Mouse (Mus musculus) lung, postnatal 10 days (tissue): Measurements from ENCODE around the gene Hfe2.
A peak's percentile ranks its signal among the peaks of the same experiment; 100 is the strongest.

ENCODE experiments used
- DNase-seq: peaks from one replicate; pipeline ENCODE4 v3.0.0; 2021

Hfe2 gene

DNA sequence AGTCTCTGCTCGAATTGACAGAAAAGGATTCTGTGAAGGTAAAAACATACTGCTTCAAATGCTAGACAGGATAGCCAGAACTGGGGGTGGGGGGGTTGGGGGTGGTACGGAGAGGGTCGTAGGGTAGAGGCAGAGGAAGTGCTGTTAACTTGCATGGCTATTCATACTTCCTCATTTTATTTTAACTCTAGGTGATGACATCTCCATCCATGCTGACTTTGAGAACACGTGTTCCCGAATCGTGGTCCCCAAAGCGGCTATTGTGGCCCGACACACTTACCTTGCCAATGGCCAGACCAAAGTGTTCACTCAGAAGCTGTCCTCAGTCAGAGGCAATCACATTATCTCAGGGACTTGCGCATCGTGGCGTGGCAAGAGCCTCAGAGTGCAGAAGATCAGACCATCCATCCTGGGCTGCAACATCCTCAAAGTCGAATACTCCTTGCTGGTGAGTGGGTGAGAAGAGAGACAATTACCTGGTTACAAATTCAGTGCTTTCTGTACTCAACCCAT, 34.5 kb downstream of the Hfe2 start:
- no peak for DNase-seq

DNA sequence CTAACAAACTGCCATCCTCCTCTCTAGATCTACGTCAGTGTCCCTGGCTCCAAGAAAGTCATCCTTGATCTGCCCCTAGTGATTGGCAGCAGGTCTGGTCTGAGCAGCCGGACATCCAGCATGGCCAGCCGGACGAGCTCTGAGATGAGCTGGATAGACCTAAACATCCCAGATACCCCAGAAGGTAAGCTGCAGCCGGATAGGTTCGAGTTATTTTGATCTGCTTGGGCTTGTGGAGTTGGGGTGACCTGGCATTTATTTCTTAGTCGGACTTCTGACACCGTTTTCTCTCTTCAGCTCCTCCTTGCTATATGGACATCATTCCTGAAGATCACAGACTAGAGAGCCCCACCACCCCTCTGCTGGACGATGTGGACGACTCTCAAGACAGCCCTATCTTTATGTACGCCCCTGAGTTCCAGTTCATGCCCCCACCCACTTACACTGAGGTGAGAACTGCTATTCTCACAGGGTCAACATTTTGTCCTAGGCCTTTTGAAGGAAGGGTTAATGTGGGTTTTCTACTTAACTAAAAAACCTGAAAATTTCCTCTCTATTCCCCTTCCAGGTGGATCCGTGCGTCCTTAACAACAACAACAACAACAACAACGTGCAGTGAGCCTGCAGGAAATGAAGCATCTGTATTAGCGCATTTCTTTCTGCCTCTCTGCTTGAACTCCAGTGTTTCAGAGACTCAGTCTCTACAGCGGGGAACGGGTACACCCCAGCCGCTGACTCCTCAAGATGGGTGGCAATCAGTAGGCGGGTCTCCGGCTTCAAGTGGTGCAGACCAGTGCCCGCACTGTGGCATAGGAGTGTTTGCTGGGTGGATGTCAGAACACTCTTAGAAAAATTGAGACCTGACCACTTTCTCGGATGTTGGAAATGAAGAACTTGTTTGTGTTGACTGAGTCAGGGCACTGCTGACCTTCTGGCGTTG, 35.2 kb downstream of the Hfe2 start:
- no peak for DNase-seq

DNA sequence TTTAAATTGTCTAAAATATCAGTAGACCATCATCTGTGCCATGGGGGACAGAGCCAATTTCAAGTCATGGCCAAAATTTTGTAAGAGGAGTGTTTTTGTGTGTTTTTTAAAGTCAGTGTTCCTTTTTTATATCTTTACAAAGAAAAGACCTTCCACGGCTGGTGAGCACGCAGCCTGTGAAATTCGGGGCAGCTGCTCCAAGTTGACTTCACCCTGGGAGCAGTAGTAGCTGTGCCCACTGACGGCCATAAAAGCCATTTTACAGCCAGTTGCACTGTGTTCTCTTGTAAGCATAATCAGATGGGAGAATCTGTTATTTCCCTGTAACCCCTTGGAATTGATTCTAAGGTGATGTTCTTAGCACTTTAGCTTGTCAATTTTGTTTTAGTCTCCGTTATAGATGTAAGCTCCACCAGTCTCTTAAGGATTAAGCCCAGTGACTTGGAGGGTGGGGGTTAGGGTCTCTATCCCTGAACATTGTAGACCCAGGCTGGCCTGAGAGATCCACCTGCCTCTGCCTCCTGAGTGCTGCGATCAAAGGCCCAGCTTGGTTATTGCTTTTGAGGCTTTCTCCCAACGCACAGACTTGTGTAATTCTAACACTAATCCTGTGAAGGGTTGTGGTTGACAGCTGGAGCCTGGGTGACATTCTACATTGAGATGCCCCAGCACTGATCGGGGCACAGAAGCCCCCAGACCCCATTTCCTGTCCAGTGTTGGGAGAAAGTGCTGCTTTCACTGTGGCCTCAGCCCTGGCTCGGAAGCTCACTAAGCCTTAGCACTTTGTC, 36.1 kb downstream of the Hfe2 start:
- DNase-seq = no peak

DNA sequence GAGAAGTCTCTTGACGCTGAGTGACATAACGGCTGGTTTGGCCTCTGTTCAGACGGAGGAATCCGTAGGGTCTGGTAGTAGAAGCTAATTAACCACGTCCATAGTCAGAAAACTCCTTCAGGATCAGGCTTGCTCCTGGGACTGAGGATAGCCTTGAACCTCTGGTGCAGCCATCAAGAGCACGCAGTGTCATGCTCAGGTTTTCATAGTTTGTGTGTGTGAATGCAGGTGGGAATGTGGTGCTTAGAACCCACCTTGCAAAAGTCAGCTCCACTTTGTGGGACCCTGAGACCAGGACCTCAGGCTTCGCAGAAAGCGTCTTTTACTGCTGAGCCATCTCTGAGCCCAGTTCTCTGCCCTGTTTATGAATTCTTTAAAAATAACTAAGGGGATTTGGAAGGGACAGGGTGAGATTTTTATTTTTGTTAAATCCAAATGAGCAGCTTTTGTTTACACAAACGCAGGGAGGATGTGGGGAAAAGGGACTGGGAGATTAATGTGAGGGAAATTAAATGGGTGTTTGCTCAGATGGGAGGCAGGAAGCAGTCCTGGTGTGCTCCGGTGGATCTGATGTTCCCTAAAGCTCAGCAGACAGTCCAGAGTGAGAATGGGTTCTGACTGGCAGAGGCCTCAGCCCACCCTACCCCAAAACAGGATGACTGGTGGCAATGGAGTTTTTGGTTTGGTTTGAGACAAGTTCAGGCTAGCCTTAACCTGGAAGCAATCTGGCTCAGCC, 37.1 kb downstream of the Hfe2 start:
- peak; percentile 64 for DNase-seq

DNA sequence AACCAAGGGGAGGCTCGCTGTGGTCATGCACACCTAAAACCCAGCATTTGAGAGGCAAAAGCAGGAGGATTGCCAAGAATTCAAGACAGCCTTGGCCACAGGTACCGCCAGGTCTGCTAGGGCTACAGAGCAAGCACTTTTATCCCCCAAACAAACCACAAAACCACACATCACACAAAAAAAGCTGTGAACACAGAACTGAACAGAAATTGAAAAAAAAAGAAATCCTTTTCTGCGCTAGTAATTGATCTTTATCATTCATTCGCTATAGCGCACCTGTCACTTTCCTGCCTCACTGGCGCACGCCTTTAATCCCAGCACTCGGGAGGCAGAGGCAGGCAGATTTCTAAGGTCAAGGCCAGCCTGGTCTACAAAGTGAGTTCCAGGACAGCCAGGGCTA, 38.3 kb downstream of the Hfe2 start:
- no peak for DNase-seq

DNA sequence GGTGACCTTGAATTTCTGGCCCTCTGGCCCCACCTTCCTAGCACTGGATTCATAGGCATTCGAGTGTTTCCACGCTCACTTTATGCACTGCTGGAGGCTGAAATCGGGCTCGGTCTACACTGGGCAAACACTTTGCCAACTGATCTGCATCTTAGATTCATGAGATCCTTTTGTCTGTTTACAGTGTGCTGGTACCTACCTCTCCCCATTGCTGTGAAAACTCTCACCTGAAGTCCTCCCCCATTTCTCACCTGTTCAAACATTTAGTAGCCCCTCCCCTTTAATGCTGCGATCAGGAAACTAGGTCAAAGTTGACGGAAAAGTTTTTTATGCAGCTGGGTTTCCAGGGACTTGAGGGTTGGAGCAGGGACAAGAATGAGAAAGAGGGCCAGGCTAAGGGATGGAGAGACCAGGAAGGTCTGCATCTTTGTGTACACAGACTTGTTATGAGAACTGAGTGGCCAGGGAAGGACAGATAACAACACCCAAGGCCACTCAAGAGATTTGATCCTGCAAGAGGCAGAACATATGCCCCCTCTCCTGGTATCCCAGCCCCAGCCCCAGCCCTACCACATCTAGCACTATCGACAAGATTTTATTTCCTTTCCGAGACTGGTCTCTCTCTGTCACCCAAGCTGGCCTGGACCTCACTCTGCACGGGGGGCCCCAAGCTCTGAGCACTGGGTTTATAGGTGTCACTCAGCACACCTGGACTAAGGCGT, 39.1 kb downstream of the Hfe2 start:
- peak; percentile 68 for DNase-seq

DNA sequence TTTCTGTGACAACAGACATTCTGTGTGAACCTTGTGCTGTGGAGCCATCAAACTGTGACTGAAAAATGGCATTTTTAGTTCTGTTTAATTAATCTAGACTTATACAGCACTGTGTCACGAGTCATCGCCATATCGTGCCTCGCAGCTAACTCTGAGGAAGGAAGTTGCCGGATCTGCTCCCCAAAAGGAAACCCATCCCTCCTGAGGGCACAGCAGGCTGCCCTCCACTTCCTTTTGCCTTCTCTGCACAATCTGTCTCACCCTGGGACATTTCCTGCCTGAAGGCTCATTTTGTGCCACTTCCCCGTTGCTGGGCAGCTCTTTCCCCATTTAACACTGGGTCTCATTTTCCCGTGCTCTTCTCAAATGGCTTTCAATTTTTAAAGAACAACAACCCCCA, 39.7 kb downstream of the Hfe2 start:
- DNase-seq = peak; percentile 74

DNA sequence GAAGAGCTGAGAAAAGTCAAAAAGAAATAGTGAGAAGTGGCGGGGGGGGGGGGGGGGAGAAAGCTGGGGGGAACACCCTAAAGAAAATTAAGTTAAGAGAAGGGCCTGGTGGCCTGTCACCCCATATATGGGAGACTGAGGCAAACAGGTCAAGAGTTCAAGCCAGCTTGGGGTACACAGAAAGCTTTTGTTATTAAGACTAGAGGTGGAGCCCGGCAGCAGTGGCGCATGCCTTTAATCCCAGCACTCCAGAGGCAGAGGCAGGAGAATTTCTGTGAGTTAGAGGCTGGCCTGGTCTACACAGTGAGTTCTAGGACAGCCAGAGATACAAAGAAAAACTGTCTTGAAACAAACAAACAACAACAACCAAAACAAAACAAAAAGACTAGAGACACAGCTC, 40.1 kb downstream of the Hfe2 start:
- no peak for DNase-seq

DNA sequence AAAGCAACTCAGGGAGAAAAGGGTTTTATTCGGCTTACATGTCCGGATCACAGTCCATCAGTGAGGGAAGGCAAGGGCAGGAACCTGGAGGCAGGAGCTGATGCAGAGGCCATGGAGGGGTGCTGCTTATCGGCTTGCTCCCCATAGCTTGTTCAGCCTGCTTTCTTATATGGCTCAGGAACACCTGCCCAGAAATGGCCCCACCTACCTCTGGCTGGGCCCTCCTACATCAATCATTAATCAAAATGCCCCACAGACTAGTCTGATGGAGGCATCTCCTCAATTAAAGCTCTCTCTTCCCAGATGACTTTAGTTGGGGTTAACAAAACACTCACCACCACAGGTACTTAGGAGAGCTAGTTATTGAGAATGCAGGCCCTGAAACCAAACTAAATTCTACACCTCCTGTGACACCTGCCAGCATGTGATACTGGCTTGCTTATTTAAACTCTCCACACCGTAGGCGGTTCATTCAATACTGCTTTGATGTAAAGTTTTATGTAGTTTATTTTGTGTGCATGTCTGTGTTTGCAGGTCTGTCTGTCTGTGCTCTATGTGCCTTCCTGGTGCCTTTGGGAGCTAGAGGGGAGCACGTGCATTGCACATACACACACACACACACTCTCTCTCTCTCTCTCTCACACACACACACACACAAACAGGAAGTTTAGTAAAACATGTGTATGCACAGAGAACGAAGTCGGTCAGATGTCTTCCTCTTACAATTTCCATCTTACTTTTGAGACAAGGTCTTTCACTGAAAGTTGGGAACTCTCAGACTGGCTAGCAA, 41.9 kb downstream of the Hfe2 start:
- DNase-seq = no peak

DNA sequence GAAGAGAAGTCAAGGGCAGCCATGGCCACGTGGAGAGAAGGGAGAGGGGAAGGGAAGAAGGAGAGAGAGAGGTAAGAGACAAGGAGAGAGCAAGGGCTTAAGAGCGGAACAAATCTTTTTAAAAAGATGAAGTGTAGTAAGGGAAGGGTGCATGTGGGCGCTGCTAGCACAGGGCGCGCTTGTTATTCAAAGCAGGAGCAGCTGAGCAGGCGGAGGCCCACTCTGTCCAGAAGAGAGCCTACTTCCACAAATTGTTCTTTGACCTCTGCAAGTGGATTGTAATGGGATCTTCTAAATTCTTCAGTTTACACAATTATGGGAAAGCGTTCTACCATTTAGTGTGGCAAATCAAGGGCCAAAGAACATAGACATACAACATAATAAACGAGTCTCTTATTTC, 43.6 kb downstream of the Hfe2 start:
- DNase-seq = no peak

DNA sequence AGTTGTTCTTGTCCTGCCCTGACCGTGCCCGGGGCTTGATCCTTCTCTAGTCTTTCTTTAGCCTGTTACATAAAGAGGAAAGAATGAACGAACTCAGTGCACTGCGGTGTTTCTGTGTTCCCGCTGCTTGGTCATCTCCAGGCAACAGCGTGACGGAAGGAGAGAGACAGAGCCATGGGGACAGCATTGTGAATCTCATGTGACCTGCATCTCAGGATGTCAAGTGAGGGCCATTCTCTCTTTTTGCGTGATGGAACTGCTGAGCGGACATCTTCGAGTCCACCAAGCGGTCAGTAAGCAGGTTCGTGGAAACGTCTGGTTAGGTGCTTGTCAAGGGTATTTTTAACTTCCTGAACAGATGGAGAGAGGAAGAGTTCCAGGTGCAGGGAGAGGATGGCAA, 44.5 kb downstream of the Hfe2 start:
- no peak for DNase-seq

DNA sequence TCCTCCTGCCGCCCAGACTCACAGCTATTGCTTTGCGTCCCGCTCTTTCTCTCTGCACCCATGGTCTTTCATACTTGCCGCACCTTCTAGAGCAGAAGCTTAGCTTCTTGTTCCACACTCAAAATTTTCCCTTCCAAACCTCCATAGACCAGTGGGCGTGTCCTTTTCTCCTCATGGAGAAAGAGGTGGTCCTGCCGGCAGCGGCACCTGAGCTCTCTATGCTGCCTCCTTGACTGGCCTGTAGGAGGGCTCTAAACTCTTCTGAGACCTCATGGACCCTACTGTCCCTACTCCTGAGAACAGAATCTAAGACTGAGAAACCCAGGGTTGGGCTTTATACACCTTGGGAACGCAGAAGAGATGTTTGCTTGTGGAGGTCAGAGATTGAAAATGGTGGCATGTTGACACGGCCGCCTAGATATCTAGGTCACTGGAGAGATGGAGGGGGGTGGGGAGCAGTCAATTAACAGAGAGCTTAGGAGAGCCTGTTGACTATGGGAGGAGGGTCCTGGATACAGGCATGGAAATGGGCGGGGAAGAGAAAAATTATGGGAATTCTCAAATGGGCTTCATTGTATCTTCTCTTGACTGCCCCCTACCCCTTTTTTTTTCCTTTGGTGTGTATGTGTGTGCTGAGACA, 45.1 kb downstream of the Hfe2 start:
- DNase-seq = no peak

DNA sequence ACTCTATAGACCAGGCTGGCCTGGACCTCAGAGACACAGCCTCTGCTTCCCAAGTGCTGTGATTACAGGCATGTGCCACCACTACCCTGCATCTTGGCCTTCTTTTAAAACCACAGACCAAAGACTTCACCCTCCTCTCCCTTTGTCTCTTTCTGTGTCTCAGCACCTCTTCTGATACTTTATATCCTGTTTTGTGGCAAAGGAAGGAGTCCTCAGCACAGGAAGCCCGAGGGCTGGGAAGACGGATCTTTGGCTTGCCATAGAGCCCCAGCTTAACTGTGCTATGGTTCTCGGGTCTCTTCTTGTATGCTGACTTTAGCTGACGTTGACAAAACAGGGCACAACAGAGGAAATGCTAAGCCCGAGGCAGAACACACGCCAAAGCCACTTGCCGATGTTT, 45.7 kb downstream of the Hfe2 start:
- no peak for DNase-seq

DNA sequence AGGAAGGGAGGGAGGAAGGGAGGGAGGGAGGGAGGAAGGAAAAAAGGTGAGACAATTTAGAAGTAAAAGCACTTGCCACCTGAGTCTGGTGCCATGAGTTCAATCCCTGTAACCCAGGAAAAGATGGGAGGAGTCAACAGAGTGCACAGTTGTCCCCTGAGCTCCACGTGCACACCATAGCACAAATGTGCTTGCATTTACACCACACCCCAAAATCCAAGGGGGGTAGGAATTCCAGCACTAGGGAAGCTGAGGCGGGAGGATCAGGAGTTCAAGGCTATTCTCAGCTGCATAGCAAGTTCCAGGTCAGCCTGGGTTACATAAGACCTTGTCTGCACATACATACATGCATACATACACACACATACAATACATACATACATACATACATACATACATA, 46.4 kb downstream of the Hfe2 start:
- no peak for DNase-seq

DNA sequence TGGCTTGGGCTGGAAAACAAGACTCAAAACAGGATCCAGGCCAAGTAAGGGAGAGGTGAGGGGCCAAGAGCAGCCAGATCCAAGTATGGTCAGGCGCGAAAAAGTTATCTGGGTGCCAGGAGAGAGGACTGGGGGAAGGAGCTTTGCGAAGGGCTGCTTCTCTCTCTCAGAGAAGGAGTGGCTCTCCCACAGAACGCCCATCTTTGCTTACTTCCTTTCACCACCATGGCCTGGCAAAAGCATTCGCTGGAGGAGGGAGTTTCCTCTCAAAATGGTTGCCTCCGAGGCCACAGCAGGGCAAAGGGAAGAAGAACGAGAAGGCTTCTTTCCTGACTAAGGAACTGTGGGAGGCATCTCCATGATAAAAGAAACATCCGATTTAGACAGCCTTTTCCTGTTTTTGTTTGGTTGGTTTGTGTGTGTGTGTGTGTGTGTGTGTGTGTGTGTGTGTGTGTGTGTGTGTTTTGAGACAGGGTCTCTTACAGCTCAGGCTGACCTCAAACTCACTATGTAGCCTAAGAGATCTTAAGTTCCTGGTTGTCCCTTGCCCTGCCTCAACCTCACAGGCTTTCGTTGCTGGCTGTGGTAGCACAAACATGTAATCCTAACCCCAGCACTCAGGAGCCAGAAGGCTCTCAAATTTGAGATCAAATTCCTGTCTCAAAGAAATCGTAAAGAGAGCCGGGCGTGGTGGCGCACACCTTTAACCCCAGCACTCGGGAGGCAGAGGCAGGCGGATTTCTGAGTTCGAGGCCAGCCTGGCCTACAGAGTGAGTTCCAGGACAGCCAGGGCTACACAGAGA, 47.1 kb downstream of the Hfe2 start:
- DNase-seq = peak; percentile 74

DNA sequence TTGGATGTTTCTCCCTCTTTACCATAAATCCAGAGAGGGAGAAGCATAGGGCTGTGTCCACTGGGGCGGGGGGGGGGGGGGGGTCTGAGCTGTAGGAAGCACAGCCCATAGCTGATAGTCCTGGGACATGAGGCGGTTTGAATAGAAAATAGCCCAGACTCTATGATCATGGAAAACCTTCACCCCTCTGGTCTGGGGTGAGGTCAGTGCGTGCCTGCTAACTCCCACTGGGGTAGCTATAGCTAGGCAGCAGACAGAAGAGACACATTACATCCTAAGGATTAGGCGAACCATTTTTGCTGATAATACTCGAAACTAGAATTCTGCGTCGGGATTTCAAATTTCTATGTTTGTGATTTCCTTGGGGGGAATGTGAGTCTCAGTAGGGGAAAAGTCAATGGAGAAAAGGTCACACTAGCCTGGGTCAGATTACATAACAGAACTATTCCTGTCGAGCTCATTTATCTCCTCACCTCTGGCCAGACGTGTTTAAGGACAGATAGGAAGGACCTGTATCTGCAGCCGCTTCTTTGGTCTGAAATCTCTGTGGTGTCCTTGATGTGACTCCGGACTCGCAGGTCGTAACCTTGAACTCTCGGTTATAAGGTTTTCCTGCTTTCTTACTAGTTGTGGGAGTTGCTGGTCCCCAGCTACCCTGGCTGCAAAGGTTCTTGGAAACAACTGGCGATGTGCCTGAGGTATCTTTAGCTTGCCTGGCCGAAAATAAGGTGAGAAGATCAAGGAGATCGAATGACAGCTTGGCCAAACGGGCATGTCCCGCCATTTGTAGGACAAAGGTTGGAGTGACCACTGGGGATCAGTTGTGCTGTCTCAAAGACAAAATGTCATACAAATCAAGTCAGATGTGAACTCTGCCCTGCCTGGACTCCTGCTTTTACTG, 48.9 kb downstream of the Hfe2 start:
- DNase-seq = no peak

DNA sequence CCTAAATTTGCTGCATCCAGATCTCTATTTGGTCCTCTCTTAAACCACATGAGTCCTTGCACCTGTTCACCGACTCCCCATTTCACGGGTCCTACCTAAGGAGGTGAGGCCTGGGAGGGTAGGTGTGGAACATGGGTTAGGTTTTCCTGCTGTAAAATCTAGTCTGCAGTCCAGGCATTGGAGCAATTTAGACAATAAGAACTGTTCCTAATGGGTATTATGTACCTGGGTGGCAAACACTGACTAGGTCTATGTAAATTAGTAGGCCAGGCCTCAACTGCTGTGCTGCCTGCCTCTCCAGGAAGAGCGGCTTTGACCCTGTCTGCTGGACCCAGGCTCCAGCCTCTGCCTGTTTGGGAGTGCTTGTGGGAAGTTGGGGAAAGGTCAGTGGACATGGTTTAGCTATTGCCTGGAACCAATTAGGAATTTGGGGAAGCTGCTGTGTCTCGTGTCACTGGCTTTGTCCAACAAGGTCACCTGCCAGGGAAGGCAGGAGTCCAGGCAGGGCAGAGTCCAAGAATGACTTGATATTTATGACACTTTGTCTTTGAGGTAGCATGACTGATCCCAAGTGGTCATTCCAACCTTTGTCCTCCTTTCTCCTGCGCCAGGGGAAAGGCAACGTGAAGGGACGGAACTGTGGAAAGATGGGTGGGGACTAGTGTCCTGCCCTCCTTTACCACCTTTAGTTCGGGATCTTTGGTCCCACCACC, 50.5 kb downstream of the Hfe2 start:
- DNase-seq = no peak

DNA sequence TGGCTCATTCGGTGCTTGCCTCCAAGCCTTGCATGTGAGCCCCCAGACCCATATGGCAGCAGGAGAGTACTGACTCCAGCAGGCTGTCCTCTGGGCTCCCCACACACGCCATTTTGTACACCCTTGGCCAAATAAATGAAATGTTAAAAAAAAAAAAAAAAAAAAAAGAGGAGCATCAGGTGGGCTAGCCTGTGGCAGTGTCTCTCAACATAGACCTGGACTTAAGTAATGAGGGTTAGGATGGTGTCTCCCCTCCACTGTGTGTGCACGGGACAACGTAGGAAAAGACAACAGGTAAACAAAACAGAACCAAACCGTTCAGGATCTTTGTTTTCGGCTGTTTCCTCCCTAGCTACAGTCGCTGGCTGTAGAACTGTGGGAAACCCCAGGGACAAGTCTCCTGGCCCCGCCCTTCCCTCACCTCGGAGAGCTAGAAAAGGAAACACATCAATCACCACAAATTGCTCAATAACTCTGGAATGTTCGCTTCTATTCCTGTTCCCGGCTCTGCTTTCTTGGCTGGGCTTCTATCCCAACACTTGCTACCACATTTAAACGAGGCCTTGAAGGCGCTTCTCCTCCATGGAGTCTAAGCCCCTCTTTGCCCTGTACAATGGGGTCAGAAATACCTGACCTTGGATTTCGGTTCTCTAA, 51.2 kb downstream of the Hfe2 start:
- DNase-seq = peak; percentile 93
